Mouse (Mus musculus) kidney, postnatal 36 days (tissue): ENCODE results near the gene Ptk7.
"Not testable (repeated sequence)": the region's sequence is repeated elsewhere in the genome, so short reads cannot be mapped to it uniquely, and the experiment has no call there.

Experiments
- DNase-seq, 2 experiments: peaks; one replicate each; pipeline ENCODE4 v3.0.0; 2021 to 2022; ENCODE audit warnings: mixed read lengths in 2 of 2

Ptk7 gene

GRCm38 (mm10) chr17:46605126-46605525 is 24.2 kb downstream of the Ptk7 start:
- DNase-seq, result no peak

- no peak for DNase-seq
Measured at GRCm38 (mm10) chr17:46603229-46603628, 26.1 kb downstream of the Ptk7 start.

- peak; percentile 37 to 40 for DNase-seq
Measured at GRCm38 (mm10) chr17:46602212-46602611, 27.1 kb downstream of the Ptk7 start.

DNA sequence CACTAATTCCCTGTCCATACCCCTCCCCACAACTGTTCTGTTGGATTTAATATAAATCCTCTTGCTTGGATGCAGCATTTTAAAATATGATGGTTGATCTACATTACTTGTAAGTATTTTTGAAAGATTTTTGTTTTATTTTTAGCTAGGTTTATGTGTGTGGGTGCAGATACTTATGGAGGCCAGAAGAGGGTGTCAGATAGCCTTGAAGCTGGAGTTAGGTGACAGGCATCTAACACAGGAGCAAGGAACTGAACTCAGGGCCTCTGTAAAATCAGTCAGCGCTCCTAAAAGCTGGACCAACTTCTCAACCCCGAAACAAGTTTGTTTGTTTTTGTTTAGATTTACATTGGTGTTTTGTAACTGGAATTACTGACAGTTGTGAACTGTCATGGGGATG is 28.7 kb downstream of the Ptk7 start:
- no peak for DNase-seq

GRCm38 (mm10) chr17:46598963-46599362 is 30.3 kb downstream of the Ptk7 start:
- DNase-seq, result no peak

- DNase-seq, result no peak
Measured at GRCm38 (mm10) chr17:46597956-46598355, 31.3 kb downstream of the Ptk7 start.

DNA sequence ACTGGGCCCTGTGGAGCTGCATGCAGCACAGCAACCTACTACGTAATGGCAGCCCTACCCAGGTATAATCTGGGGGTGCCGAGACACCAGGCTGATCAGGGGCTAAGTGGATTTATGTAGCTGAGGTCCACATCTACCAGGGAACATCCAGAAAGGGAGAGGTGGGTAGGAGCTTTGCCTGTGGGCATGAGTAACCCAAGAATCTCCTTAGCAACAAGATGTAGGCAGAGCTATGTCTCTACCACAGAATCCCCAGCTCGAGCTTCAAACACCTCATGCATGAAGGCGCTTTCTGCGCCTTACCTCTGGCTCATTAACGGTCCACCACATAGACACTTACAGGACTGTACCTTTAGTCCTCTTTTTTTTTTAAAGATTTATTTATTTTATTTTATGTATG is 34.0 kb downstream of the Ptk7 start:
- DNase-seq, result no peak

DNA sequence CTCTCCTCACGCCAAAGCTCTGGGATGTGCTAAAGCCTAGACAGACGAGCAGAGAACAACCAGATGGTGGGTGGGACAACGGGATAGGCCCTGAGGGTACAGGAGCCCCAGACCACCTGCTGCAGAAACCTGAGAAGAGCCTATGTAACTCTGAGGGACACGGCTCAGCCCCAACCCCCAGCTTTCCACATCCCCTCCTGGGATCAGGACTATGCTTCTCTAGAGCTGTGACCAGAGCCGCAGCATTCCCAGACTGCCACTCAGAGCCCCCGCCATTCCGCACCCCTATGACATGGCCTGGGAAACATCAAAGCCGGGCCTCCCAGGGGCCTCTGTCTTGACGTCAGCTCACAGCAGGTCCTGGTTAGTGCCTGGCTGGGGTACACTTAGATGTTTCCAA is 34.7 kb downstream of the Ptk7 start:
- DNase-seq, result no peak

- no peak for DNase-seq
Measured at GRCm38 (mm10) chr17:46593124-46593523, 36.2 kb downstream of the Ptk7 start.

DNA sequence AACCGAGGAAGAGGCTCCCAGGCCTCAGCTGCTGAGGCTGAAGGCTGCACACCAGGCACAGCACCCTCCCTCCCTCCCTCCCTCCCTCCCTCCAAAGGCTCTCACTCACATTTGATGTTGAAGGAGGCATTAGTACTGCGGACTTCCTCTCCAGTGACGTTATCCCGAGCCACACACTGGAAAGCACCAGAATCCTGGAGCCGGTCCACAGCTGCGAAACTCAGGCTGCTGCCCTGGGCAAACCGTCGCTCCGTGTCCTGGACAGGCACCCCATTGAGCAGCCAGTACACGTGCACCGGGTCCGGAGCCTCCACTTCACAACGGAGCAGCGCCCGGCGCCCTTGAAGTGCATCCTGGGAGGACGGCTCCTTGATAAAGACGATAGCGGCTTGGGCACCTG is 37.9 kb downstream of the Ptk7 start:
- no peak for DNase-seq

DNA sequence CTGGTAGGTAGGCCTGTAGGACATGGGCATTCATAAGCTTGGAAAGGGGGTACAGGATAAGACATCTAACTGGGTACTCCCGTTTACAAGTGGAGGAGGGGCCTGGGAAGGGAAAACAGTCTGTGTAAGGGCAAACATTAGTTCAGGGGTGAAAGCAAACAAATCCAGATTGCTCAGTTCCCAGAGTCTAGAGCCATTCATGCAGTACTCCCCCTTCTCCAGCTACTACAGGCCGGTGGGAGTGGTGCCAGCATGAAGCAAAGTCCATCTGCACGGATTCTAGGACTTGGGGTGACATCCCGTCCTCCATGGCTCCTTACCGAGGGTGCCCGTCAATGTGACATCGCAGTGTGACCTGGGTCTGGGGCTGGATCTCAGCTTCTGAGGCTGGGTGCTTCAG is 38.9 kb downstream of the Ptk7 start:
- peak in 1 of 2 experiments; percentile 53 for DNase-seq

GRCm38 (mm10) chr17:46589635-46590314 is 39.5 kb downstream of the Ptk7 start:
- DNase-seq, result peak; percentile 19 to 50

- no peak for DNase-seq
Measured at GRCm38 (mm10) chr17:46588913-46589312, 40.4 kb downstream of the Ptk7 start.

- no peak for DNase-seq
Measured at GRCm38 (mm10) chr17:46588173-46588572, 41.1 kb downstream of the Ptk7 start.

DNA sequence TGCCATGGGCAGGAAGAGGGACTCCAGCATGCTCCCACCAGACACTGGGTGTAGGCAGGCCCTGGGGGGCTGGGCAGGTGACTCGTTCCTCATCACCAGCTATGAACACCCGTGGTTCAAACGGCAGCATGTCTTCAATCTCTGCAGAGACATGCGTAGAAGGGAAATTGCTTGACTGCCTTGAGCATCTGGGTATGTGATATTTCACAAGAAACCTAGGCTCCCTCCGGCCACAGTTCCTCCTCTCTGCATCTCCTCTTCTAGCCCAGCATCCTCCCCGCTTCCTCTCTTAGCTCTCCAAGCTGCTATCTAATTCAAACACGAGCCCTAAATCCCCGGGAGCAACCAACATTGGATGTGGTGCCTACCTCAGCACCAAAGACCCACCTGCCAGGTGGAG is 43.0 kb downstream of the Ptk7 start:
- DNase-seq, result no peak

GRCm38 (mm10) chr17:46578650-46579049 is 50.7 kb downstream of the Ptk7 start:
- no peak for DNase-seq

- DNase-seq, result peak; percentile 35 to 71
Measured at GRCm38 (mm10) chr17:46576070-46576469, 53.2 kb downstream of the Ptk7 start.

GRCm38 (mm10) chr17:46574535-46574934 is 54.8 kb downstream of the Ptk7 start:
- DNase-seq, result no peak

DNA sequence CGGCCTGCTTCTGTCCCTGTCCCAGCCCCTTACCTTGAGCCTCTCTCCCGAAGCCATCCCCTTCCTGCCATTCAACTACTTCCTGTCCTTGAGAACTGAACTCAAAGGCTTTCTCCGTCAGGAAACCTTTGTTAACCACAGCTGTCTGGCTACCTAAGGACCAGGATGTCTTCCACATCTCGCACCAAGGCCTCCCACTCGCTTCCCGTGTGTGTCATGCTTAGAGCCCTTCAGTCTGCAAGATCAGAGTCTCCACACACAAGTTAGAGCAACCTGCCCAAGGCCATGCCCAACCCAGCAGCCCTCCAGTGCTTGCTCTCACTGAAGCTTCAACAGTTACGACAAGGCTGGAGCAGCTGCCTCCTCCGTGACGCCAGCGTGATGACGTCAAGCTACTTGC is 58.3 kb downstream of the Ptk7 start:
- DNase-seq, result no peak

DNA sequence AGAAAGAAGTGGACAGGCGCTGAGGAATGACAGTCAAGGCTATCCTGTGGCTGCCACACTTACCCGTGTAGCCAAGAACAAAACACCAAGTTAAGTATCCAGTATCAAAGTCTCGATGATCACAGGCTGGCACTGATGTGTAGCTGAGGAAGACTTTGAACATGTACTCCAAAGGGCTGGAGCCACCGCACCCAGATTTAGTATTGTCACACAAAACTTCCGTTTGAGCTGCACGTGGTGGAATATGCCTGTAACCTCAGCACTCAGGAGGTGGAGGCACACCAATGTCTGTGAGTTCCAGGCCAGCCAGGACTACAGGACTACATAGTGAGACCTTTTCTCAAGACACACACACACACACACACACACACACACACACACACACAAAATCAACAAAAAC is 70.2 kb downstream of the Ptk7 start:
- no peak for DNase-seq

DNA sequence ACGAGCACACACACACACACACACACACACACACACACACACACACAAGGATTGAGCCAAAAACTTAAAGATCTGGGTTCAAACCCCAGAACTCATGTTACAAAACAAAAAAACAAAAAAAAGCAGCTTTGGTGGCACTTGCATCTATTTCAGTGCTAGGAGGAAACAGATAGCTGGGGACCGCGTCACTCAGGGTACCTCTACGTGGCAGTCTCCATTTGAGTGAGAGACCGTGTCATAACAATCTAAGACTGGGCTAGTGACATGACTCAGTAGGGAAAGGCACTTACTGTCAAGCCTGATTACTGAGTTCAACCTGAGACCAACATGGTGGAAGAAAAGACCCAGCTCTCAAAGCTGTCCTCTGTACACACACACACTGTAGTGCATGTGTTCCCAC is 71.2 kb downstream of the Ptk7 start:
- DNase-seq, result no peak

- DNase-seq, result not testable (repeated sequence)
Measured at GRCm38 (mm10) chr17:46557321-46557720, 72.0 kb downstream of the Ptk7 start.

DNA sequence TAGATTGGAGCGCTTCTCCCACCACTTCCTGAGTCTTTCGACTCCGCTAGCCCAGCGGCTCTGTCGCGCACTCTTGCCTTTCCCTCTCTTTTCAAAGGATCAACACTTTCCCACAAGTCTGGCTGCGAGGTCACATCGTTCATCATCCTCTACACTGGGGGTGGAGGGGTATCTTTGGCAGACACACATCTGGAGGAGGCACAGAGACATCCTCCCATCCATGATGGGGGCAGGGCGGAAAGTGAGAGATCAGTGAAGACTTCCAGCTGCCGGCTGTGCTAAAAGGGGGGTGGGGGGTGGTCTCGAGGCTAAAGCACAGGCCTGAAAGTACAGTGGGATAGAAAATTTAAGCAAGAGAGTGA is 72.7 kb downstream of the Ptk7 start:
- DNase-seq, result peak; percentile 17 to 48

DNA sequence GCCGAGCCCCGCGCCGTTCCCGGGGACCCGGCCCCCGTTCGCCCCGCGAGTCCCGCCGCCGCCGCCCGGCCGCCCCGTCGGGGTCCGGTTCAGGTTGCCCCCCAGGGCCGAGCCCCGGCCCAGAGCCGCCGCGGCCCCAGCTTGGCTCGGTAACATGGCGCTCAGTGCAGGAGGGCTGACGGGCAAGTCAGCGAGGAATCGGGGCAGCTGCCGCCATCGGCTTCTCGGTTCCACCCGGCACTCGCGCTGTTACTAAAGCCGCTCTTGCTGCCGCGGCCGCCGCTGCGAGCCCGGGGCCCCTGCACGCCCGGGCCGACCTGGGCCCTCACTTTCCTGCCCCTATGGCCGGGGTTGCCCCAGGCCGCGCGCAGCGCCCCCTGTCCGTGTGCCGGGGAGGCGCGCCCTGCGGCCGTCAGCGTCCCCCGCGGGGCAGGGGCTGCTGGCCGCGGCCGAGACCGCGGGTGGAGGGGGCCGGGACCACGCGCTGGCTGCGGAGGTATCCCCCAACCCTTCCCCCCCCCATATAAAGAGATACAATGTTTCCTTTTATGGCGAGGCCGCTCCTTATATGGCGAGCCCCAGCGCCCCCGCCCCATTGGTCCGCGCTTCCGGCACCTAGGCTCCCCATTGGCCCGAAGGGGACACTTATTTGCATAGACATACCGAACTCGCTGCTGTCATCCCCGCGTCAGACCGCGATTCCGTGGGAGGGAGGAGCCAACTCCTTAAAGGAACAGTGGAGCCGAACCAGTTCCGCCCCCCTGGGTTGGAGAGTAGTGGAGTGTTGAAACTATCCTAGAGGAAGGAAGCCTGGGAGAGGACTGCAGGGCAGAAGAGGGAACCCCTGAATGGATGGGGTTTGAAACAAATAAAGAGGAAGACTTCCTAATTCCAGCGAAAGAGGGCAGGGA is 73.4 kb downstream of the Ptk7 start, which contains the start of gene Srf:
Gene Srf, minus strand, starts transcription at position 503 of the 911 bp plus-strand sequence.
- peak; percentile 96 to 98 for DNase-seq
